Mouse (Mus musculus): ENCODE results near the gene Spon1. TPM values are rescaled to one million over a fixed set of nuclear protein-coding genes. Genes with fewer than 3 reads are reported as not detected.
A peak's percentile ranks its signal among the peaks of the same experiment; 100 is the strongest.

Spon1 gene
- total RNA-seq, 2 experiments from 2014 or later, result 3.0 to 6.6 TPM

DNA sequence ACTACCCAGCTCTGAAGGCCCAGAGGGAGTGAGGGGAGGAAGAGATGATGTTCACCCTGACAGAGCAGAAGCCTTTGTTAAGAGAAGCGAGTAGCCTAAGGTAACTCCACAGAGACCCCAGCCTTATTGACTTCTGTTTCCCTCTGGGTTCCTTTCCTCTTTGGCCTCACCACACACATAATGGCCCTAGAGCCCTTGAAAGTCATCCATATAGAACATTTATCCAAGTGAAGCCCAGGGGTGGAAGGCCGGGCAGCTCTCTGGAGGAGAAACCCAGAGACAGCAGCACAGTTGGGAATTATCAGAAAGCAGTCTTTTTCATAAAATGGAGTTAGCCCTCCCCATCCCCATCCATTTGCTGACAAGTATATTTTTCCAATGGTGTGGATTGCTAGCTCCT is 75.7 kb downstream of the Spon1 start:
- DNase-seq, result no peak

DNA sequence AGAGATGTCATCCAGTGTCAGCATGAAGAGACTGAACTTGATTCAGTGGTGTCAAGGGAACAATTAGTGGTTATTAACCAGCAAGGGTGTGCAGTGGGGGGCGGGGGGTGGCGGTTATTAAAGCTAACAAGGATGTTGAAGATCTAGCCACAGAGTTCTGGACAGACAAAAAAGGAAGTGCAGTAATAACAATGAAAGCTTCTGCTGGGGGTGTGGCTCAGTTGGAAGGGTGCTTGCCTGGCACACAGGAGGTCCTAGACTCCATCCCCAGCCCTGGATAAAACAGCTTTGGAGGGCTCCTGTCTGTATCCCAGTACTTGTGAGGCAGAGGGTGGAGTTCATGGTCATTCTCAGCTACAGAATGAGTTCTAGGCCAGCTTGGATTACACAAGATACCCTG is 77.4 kb downstream of the Spon1 start:
- no peak for DNase-seq

DNA sequence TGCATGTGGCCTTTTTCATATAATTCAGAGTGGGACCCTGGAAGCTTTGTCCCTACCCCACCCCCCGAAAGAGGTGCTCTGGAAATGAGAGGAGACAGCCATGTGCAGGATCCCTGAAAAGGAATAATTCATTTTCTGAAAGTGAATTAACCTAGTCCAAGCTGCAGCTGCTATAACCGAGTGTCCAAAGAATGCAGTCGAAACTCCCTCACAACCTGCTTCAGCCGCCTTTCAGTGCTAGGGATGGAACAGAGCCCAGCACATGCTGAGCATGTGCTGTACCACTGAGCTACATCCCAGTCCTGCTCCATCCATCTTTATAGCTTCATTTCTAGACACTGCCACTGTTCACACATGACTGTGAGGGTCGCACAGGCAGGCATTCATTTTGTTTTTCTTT is 79.4 kb downstream of the Spon1 start:
- no peak for DNase-seq

DNA sequence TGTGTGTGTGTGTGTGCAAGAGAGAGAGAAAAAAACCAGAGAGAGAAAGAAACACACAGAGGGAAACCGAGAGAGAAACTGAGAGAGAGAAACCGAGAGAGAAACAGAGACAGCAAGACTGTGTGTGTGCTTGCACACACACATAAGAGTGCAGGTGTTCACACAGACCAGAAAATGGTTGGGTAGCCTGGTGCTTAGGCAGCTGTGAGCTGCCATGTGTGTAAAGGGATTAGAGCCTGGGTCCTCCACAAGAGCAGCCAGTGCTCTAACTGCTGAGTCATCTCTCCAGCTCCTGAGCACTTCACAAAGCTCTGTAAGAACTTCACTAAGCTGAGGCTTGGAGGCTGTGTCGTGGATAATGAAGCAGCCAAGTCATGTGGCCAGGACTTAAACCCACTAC is 80.8 kb downstream of the Spon1 start:
- DNase-seq, result no peak

DNA sequence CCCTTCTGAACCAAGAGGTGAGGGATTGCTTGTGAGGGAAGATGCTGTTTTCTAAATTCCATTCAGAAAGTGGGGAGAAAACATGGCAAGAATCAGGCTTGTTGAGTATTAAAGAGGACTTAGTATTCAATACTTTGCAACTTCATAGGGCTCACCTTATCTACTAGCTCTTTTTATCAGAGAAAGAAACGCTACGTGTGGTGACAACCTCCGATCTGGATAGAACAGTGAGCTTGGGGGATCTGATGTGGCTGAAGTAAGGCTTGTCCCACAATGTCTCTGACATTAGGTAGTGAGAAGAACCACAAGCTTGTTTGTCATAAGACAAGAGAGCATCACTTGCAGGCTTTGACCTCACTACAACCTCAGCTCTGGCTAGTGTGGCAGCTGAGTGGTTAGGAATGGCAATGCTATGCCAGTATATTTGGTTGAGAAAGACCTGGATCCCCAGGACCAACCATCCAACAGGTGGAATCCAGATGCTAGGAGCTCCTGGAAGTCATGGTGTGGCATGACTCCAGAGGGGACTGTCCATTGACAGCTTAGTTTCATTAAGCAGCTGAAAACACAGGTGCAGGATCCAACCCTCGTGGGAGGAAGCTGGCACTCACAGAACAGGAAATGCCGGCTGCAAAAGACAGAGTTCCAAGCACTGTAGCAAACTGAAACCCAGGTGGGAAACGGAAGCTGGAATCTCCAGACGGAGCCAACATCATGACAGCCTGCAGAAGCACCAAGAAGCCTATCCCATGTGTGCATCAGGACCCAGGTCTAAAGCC is 81.4 kb downstream of the Spon1 start:
- DNase-seq, result no peak

DNA sequence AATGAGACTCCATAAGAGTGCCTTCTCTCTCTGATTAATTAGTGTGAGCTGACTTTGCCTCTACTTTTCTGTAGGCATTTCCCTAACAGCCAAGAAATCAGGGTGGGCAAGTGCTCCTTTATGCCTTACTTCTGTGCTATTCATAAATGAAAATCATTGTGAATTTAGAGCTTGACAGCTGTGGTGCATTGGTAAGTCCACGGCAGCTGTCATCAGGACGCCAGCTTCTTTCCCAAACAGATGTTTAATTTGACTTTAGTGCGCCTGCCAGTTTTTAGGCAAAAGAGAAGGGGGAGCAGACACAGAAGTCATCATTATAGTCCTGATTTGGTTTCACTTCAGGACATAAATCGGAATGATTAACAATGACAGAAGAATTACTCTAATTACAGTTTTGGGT is 84.6 kb downstream of the Spon1 start:
- no peak for DNase-seq

DNA sequence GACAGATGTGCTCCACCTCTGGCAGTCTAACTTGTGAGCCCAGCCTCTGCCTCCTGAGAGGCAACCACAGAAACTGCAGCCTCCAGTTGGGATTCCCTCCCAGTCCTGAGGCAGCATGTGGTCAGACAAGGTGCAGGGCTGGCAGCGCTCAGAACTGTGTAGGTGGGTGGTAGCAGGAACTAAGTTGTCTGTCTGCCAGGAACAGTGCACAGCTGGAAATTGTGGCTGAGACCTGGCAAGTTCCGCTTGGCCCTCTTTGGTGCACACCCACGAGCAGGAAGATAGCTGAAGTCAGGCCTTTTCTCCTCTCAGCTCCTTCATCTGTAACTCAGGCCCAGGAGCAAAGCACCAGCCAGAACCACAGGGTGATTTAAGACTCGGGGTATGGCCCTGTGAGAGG is 89.6 kb downstream of the Spon1 start:
- peak; percentile 41 for DNase-seq

DNA sequence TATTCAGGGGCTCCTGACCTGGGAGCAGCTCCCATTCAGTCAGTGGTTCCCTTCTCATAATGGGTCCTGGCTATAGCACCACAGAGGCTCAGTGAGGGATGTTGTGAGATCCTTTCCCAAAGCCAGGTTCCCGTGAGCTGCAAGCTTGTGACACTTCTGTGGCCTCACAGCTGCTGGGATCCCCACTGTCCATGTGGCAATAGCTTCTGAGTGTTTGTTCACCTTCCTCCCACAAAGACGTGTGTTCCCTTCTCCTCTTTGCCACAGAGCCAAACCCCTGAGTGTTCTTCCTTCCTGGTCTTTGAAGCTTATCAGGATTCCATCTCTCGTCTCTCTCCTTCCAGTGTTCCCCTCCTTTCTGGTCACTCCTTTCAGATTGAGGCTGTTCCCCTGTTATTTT is 90.3 kb downstream of the Spon1 start:
- no peak for DNase-seq

DNA sequence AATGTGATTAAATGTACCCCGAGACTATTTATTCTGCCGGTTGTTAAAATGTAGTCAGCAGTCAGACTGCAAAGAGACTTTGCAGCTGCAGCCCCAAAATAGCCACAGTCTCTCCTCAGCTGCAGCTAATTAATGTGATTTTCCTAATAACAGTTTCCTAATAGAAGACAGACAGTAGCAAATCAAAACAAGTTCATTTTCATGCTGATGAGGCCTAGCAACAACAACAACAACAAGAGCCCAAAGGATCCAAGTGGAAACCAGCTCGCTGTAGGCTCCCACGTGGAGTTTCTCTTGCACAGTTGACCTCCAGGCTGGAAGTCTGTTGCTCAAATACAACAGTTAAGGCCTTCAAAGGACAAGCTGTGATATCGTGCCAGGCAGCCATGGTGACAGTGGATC is 93.7 kb downstream of the Spon1 start:
- no peak for DNase-seq

DNA sequence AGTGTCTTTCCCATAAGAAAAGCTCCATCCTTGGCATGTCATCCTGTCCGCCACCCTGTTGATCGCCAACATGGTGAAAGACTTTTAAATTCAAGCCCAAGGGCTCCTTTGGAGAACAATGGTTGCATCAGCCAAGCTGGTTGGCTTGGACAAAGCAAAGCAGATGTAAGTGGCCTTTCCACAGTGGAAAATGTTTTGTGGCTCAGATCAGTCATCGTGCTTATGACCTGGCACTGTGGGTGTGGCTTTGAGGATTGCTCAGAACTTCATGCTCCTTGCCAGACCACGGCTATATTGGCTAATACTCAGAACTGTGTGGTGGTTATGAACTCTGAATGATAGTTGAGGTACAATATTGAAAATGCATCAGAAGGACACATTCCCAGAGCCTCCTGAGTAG is 96.2 kb downstream of the Spon1 start:
- DNase-seq, result no peak

DNA sequence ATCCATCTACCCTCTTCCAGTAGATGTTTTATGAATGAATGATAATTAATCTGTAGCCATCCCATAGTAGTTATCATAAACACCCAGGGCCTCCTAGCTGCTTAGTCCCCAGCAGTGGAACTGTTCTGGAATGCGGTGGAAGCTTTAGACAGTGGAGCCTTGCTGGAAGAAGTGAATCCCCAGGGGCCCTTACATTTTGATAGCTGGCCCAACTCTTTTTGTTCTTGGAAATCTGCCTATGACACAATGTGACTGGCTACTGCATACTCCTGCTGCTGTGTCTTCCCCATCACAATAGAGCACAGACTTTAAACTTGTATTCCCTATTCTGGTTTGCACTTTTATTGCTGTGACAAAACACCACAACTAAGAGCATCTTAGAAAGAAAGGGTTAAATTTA is 107.0 kb downstream of the Spon1 start:
- peak; percentile 20 for DNase-seq

DNA sequence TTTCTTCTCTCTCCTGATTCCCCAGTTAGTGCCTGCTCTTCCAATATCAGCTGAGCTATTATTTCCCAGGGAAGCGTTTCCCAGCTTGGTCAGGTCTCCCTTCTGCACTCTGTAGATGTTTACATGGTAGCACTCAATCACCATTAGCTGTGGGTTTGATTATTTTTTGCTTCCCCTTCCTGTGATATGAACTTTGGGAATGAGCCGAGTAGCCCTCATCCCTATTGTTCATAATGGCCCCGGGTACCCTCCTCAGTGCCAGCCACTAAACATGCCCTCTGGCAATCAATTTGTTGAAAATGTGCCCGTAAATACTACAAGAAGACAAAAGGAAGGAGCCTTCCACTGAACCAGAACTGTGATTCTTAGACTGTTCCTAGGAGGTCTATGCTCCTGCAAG is 111.7 kb downstream of the Spon1 start:
- DNase-seq, result no peak

DNA sequence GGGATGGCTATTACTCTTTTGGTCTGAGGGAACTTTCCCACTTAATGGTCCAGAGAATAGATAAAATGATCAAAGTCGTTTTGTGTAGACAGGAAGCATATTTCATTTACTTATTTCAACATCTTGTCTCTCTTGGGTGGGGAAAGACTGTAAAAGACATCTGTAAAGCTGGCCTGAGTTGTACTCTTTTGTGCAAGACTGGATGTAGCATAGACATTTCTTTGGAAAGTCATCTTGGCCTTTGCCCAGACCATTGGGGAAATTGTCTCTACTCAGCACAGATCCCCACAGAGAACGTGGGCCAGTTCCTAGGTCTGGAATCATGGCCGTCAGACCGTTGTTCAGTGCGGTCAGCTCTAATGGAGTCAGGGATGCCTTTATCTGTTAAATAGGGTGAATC is 112.1 kb downstream of the Spon1 start:
- no peak for DNase-seq

DNA sequence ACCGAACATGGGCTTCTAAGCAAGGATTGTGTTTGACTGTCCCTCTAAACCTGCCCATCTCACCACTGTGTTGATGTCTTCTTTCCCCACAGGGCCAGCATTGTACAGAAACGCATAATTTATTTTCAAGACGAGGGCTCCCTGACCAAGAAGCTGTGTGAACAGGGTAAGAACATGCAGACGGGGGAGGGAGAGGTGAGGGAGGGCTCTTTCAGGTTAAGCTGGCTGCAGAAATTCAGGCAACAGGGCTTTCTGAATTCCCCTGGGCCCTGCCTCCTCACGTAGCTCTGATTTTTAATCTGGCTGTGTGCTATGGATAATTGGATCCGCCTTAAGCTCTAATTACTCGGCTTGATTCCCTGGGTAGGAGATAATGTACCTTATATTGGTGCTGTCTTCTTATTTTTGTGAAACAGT is 113.3 kb downstream of the Spon1 start:
- DNase-seq, result no peak

DNA sequence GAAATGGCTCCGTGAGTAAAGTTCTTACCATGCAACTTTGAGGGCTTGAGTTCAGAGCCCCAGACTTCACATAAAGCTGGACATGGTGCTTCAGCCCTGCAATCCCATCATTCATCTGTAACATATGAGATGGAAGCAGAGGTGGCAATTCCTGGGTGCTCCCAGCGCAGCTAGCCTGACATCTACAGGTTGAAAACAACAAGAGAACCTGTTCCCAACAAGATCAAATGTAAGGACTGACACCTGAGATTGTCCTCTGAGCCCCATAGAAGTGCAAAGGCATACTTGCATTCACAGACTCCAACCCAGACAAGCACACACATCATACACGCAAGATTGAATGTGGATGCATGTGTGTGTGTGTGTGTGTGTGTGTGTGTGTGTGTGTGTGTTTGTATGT is 114.2 kb downstream of the Spon1 start:
- no peak for DNase-seq

DNA sequence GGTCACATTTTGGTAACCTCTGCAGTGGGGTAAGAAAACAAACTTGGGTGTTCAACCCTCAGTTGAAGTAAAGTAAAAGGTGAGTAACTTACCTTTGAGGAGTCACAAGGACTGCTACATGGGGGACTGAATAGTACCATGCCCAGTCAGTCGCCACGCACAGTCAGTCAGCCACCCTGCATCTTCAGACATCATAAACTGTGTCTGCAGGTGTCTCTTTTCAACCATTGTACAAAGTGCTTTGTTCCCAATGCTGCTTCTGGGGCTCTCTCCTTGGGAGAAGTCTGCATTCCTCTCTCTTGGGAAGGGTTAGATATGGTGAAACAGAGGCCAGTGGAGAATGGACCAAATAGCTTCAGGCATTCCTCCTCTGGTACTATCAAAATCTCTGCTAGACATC is 125.0 kb downstream of the Spon1 start:
- DNase-seq, result no peak

DNA sequence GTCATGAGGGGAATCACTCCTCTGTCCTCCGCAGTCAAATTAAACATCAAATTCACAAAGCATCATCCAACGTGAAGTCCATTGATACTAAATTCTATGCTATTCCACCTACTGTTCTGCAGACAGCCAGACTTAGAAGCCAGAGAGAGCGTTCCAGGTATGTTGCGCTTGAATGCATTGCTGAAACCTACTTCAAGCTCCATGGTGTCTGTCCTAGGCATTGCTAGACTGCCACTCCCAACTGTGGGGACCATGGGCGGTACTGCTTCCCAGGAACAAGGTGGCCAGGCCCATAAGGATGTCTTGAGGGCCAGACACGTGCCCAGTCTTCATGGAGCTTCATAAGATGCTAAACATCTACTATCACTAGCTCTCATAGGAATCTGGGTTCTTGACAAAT is 125.7 kb downstream of the Spon1 start:
- DNase-seq, result no peak

DNA sequence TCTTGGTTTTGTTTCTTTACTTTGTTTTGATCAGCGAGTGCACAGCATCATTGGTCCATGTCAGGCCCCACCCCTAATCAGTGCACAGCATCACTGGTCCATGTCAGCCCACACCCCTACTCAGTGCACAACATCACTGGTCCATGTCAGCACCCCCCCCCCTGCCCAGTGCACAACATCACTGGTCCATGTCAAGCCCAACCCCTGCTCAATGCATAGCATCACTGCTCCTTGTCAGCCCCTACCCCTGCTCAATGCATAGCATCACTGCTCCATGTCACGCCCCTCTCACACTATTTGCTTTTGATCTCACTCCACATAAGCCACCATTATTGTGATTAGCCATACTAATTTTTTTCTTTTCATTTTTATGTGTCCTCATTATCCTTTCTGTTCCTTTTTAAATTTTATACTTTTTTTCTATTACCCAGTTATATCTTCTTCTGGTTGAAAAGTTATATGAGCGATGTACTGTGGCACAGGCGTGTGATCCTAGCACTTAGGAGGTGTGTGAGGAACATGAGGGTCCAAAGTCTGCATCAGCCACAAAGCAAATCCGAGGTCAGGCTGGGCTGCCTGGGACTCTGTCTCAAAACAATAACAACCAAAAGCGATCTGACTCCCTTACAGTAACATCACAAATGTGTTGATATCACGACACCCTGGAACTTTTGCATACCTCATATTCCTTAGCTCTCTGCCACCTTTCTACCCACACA is 128.3 kb downstream of the Spon1 start:
- no peak for DNase-seq

DNA sequence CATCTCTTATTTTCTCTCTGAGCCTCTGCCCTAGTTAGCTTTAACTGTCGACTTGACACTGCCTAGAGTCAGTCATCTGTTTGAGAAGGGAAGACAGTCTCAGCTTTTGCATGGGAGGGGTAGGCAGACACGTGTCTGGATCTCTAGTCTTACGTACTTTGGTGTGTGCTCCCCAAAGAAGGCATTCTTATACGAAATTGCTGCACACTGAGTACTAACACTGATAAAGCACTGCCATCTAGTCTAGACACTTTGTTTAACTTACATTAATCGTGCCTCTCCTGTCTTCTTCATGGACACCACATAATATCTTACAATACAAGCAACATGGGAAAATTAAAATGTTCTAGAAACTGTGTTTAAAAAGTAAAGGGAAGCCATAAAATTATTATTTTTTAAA is 129.5 kb downstream of the Spon1 start:
- no peak for DNase-seq

DNA sequence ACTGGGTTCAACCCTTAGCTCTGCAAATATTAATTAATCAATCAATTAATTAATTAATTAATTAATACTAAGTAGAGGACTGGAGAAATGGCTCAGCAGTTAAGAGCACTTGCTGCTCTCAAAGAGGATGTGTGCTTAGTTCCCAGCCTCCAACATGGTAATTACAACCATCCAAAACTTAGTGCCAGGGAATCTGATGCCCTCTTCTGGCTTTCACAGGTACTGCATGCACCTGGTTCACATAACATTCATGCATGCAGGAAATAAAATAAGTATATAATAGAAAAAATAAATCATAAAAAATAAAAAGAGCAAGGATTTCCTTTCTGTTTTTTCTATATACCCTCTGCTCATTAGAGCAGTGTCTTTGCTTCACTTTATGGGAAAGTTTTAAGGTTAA is 132.6 kb downstream of the Spon1 start:
- DNase-seq, result no peak

DNA sequence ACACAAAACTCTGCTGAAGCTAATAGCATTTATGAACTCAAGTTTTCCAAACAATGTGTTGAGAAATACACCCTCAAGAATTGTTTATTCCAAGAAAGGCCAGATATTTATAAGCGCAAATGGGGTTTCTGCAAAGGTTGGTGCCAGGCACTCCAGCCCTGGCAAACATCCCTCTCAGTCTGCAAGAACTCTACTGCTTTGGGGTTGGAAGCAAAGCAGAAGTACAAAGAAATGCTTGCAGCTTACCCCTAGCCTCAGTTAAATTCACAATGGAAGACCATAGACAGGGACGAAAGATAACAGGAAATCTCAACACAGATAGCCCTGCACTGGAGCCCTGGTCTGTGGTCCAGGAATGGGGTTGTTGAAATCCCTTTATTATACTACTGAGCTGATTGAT is 135.7 kb downstream of the Spon1 start:
- DNase-seq, result no peak

DNA sequence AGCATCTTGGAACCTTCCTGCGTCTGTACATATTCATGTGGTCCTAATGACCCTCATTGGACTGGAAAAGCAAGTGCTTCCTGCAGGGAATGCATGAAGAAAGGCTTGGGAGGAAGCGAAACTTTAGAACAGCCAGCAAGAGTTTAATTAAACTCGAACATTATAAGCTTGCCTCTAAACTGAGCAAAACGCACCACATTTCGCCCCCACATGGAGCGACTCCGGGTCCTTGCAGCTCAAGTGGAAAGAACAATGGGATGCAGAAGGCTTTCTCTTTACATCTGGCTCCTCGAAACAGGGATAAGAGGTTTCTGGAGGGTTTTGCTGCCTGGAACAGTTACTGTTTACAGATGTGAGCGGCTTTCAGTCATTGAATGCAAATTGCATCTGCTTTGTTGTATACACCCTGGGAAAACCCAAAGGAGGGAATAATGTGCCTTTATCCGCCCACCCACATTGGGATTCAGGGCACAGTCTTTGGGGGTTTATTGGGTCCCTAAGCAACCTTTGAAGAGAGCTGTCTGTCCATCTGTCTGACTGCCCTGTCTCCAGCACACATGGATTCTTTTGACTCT is 136.2 kb downstream of the Spon1 start:
- DNase-seq, result no peak

DNA sequence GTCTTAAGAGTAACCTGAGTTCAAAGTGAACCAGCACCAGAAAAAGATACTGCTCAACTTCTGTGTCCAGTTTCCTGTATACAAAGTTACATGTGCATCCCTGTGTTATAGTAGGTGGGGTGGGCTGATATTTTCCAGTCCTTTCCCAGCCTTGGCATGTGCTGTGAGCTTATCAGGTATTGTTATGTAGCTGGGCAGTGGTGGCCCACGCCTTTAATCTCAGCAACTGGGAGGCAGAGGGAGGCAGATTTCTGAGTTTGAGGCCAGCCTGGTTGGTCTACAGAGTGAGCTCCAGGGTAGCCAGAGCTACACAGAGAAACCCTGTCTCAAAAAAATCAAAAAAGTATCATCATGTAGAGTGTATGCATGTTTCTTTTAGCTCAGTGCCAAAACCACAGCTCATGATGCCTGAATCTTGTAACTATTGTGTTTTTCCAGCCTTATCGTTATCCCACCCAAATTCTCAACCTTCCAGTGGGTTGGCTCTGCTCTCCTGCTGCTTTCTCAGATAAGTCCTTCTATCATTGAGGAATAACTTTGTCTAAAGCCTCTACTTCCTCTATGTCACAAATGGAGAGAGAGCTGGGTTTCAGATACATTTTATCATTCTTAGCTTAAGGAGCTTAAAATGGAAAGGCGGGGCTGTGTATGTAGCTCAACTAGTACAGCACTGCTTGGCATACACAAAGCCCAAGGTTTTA is 137.5 kb downstream of the Spon1 start:
- DNase-seq, result no peak

Measured in gastrocnemius, postnatal 25 days (tissue).